Mouse (Mus musculus) hindbrain, embryonic 16.5 days (tissue): ENCODE data around the gene Iffo1. TPM values are rescaled to one million over a fixed set of nuclear protein-coding genes. Genes with fewer than 3 reads are reported as not detected.
A peak's percentile ranks its signal among the peaks of the same experiment; 100 is the strongest.

Source experiments
- ATAC-seq: fragments of 200-750 bp; cut with Nextera tagmentation; 2 replicates; pipeline ENCODE4 v1.8.0; 2017; ENCODE audit warnings: moderate TSS enrichment, moderate library complexity
- H3K27ac ChIP-seq: fragments of 300-500 bp; sonication (generic); 2 replicates; pipeline ENCODE4 v1.5.1; 2014; ENCODE audit warnings: low read depth, mild to moderate bottlenecking, control low read depth, low read length, moderate library complexity
- H3K27me3 ChIP-seq: fragments of 300-500 bp; sonication (generic); replicated peaks from 2 replicates; pipeline ENCODE4 v1.6.1; 2014; ENCODE audit warnings: low read length; ENCODE audit not compliant: control insufficient read depth, insufficient read depth
- H3K36me3 ChIP-seq: fragments of 300-500 bp; sonication (generic); 2 replicates; pipeline ENCODE4 v1.6.1; 2014; ENCODE audit warnings: mild to moderate bottlenecking, low read length, moderate library complexity, mixed read lengths; ENCODE audit not compliant: control insufficient read depth, insufficient read depth
- H3K4me1 ChIP-seq: fragments of 300-500 bp; sonication (generic); 2 replicates; pipeline ENCODE4 v1.6.1; 2014; ENCODE audit warnings: low read depth, low read length; ENCODE audit not compliant: control insufficient read depth, insufficient read depth
- H3K4me2 ChIP-seq: fragments of 300-500 bp; sonication (generic); 2 replicates; pipeline ENCODE4 v1.6.1; 2014; ENCODE audit warnings: mild to moderate bottlenecking, low read length, control low read depth, moderate library complexity
- H3K4me3 ChIP-seq: fragments of 300-500 bp; sonication (generic); 2 replicates; pipeline ENCODE4 v1.5.1; 2014; ENCODE audit warnings: mild to moderate bottlenecking, low read length, control low read depth, moderate library complexity
- H3K9ac ChIP-seq: fragments of 300-500 bp; sonication (generic); 2 replicates; pipeline ENCODE4 v1.6.1; 2014; ENCODE audit warnings: low read depth, mild to moderate bottlenecking, control low read depth, low read length, moderate library complexity
- H3K9me3 ChIP-seq: fragments of 300-500 bp; sonication (generic); 2 replicates; pipeline ENCODE4 v1.6.1; 2014; ENCODE audit warnings: mild to moderate bottlenecking, low read length, moderate library complexity; ENCODE audit not compliant: control insufficient read depth
- WGBS: fragments of 180-500 bp; shearing (Covaris S2); extraction: QIAGEN DNeasy Blood & Tissue Kit; methylation state at CpG from one replicate; pipeline ENCODE4 v1.1.7; 2014; 5-methylcytosine and 5-hydroxymethylcytosine counted together
- polyA plus RNA-seq: library from polyadenylated mRNA; unstranded; fragments of >200 nt; fragmentation: Nextera tagmentation; extraction: Ambion mirVana; gene quantifications from 2 replicates; pipeline ENCODE4 v1.2.1, GENCODE M21; 2015

Iffo1 gene
- polyA plus RNA-seq, 1 experiment from 2014 or later, result 20.3 TPM

DNA sequence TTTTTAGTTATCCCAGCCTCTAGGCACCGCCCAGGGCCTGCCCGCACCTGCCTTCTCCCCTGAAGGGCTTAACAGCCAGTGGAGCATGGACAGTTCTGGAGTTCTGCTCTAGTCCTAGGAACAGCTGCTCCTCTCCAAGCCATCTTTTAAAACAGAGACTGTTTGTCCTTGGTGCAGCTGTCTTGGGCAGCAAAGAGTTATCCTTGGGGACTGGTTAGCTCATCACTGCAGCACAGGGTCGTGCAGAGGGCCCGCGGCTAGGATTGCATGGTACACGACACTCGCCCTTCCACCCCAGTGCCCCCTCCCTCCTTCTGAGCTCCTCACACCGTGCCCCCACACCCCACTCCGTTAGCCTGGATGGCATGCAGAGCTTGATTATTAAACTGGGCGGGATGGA, 2.3 kb downstream of the Iffo1 start:
- peak overlapping the region; percentile 41; the same call in 1 of the 2 replicates for H3K27ac ChIP-seq
- WGBS, result 35% methylated on average over 10 of the region's 10 CpGs
- ATAC-seq, result no peak
- peak overlapping the region; percentile 81 for H3K9ac ChIP-seq
- H3K9me3 ChIP-seq, result no peaks in the 10 kb centered on the region
- peaks cover 44% of the 10 kb centered on the region for H3K4me1 ChIP-seq
- peak overlapping the region; percentile 79 for H3K4me3 ChIP-seq
- H3K36me3 ChIP-seq, result peaks cover 9% of the 10 kb centered on the region
- H3K4me2 ChIP-seq, result peak overlapping the region; percentile 80
- no peaks in the 10 kb centered on the region for H3K27me3 ChIP-seq

- H3K4me3 ChIP-seq, result no peak overlapping the region
- peak overlapping the region; percentile 38 for H3K9ac ChIP-seq
- H3K27ac ChIP-seq, result peak overlapping the region; percentile 61
- peaks cover 12% of the 10 kb centered on the region for H3K36me3 ChIP-seq
- no peaks in the 10 kb centered on the region for H3K27me3 ChIP-seq
- H3K4me2 ChIP-seq, result peak overlapping the region; percentile 31
- no peaks in the 10 kb centered on the region for H3K9me3 ChIP-seq
- no peak for ATAC-seq
- 69% methylated on average over 16 of the region's 18 CpGs for WGBS
- H3K4me1 ChIP-seq, result peaks cover 44% of the 10 kb centered on the region
Measured at GRCm38 (mm10) chr6:125148251-125148925, 3.3 kb downstream of the Iffo1 start.

DNA sequence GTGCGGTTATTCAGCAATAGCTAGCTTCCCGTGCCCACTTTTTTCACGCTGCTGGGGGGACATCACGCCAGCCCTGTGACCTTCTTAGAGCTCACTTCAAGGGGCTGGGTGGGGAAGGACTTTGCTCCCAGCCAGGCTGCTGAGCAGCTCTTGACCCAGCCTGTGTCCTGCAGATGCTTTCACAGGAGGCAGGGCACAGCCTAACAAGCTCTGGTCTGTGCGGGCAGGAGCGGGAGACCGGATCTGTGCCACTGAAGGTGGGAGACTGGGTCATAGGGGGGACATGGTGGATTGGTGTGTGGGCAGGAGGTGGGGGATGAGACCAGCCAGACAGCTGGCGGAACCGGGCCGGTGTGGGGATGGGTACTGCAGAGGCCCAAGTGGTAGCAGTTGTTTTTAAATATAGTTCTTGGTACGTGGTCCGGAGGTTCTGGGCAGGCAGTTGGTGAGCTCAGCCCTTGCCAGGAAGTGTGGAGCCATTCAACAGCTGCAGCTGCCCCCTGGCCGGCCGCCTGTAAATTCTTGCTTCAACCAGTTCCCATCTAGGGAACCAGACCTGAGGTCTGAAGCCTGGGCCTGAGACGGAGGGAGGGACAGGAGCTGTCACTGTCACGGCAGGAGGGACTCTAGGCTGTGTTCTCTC, 4.0 kb downstream of the Iffo1 start:
- no peaks in the 10 kb centered on the region for H3K27me3 ChIP-seq
- H3K4me3 ChIP-seq, result no peak overlapping the region
- H3K9ac ChIP-seq, result peak overlapping the region; percentile 35
- 64% methylated on average over 16 of the region's 16 CpGs for WGBS
- H3K36me3 ChIP-seq, result peaks cover 19% of the 10 kb centered on the region
- H3K4me2 ChIP-seq, result no peak overlapping the region
- H3K27ac ChIP-seq, result peak overlapping the region; percentile 61
- no peaks in the 10 kb centered on the region for H3K9me3 ChIP-seq
- H3K4me1 ChIP-seq, result peaks cover 44% of the 10 kb centered on the region
- no peak for ATAC-seq

DNA sequence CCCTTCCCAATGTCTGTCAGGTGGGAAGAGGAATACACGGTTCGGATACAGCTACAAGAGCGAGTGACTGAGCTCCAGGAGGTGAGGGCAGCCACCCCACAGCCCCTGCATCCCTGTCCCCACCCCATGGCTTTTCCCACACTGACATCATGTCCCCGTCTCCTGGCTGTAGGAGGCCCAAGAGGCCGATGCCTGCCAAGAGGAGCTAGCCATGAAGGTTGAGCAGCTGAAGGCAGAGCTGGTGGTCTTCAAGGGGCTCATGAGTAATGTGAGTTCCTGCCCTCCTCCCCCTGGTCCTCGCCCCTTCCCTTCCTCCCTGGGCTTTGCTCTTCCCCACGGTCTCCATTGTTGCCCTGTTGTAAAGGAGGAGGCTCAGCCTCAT, 4.5 kb downstream of the Iffo1 start:
- Histone ChIP-seq H3K27ac (peak overlapping the region; percentile 46), H3K27me3 (no peaks in the 10 kb centered on the region), H3K9ac (peak overlapping the region; percentile 17; the same call in 1 of the 2 replicates), H3K4me1 (peaks cover 42% of the 10 kb centered on the region), H3K4me2 (no peak overlapping the region), H3K4me3 (no peak overlapping the region), H3K9me3 (no peaks in the 10 kb centered on the region), H3K36me3 (peaks cover 20% of the 10 kb centered on the region)
- no peak for ATAC-seq
- 50% methylated on average over 5 of the region's 7 CpGs for whole genome bisulfite sequencing

DNA sequence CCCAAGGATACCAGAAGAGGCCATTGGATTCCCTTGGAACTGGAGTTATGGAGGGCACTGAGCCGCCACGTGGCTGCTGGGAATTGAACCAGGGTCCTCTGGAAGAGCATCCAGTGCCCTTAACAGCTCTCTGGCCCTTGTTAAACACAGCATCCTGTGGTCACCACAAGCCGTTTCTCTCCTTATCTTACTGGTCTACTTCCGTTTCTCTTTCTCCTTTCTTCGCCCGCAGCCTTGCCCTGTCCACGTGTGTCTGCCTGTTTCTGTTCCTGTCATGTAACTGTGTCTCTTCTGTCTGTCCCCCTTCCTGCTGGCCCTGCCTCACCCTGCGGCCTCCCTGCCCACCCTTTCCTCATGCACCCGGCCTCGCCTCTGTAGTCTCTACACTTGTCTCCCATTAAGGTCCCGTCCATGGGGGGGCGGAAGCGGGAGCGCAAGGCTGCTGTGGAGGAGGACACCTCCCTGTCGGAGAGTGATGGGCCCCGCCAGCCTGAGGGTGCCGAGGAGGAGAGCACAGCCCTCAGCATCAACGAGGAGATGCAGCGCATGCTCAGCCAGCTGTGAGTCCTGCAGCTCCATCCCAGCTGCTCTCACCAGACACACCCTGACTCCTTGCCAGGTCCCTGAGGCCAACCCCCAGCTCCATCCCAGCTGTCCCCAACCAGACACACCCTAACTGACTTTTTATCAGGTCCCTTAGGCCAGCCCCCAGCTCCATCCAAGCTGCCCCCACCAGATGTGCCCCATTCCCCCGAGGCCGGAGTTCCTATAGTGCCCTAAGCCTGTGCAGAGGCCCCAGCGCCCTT, 7.4 kb downstream of the Iffo1 start:
- peaks cover 22% of the 10 kb centered on the region for H3K36me3 ChIP-seq
- no peak overlapping the region for H3K27ac ChIP-seq
- no peaks in the 10 kb centered on the region for H3K27me3 ChIP-seq
- no peak overlapping the region for H3K4me2 ChIP-seq
- no peak overlapping the region for H3K9ac ChIP-seq
- H3K4me1 ChIP-seq, result peaks cover 27% of the 10 kb centered on the region
- no peak for ATAC-seq
- 81% methylated on average over 22 of the region's 22 CpGs for WGBS
- H3K9me3 ChIP-seq, result no peaks in the 10 kb centered on the region
- no peak overlapping the region for H3K4me3 ChIP-seq

- Histone ChIP-seq H3K36me3 (peaks cover 25% of the 10 kb centered on the region), H3K27me3 (no peaks in the 10 kb centered on the region), H3K27ac (no peak overlapping the region), H3K4me3 (no peak overlapping the region), H3K4me2 (no peak overlapping the region), H3K9me3 (no peaks in the 10 kb centered on the region), H3K4me1 (peaks cover 22% of the 10 kb centered on the region), H3K9ac (no peak overlapping the region)
- WGBS, result 85% methylated on average over 5 of the region's 5 CpGs
- ATAC-seq, result no peak
Measured at GRCm38 (mm10) chr6:125153018-125153389, 8.0 kb downstream of the Iffo1 start.

GRCm38 (mm10) chr6:125153682-125154081, 8.6 kb downstream of the Iffo1 start:
- H3K9me3 ChIP-seq, result no peaks in the 10 kb centered on the region
- H3K27ac ChIP-seq, result no peak overlapping the region
- 90% methylated on average over 4 of the region's 4 CpGs for WGBS
- peaks cover 15% of the 10 kb centered on the region for H3K4me1 ChIP-seq
- no peaks in the 10 kb centered on the region for H3K27me3 ChIP-seq
- no peak overlapping the region for H3K4me3 ChIP-seq
- peaks cover 25% of the 10 kb centered on the region for H3K36me3 ChIP-seq
- H3K9ac ChIP-seq, result no peak overlapping the region
- H3K4me2 ChIP-seq, result no peak overlapping the region
- no peak for ATAC-seq

DNA sequence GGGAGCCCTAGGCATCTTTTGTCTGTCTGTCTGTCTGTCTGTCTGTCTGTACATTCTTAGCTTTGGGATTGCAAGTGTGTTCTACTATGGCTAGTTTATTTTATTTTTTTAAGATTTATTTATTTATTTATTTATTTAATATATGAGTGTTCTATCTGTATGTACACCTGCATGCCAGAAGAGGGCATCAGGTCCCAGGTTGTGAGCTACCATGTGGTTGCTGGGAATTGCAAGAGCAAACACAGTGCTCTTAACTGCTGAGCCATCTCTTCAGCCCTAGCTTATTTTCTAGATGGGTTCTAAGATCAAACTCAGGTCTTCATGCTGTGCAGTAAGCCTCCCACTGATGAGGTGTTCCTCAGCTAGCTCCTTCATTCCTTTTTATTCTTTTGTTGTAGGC, 9.5 kb downstream of the Iffo1 start:
- no peak overlapping the region for H3K9ac ChIP-seq
- no peak overlapping the region for H3K27ac ChIP-seq
- no peak overlapping the region for H3K4me2 ChIP-seq
- no peaks in the 10 kb centered on the region for H3K9me3 ChIP-seq
- no peak for ATAC-seq
- no peak overlapping the region for H3K4me3 ChIP-seq
- no peaks in the 10 kb centered on the region for H3K27me3 ChIP-seq
- H3K4me1 ChIP-seq, result peaks cover 6% of the 10 kb centered on the region; the same call in 1 of the 2 replicates
- H3K36me3 ChIP-seq, result peaks cover 27% of the 10 kb centered on the region

DNA sequence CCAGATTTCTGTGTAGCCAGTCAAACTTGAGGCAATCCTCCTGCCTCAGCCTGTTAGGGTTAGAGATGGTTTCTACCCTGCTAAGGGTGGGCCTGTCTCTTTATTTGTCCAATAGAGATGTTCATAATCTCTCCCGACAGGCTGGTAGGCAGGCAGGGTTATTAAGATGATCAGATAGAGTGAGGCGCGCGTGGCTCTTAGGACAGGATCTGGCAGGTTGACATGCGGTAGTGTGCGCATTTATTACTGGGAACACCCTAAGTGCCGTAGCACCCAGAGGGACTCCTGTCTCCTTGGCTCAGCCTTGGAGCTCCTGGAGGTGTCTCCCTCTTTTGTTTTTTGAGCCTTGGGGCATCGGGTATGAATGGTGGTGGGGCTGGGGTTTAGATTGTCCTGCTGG, 10.2 kb downstream of the Iffo1 start:
- H3K9me3 ChIP-seq, result no peaks in the 10 kb centered on the region
- no peak overlapping the region for H3K9ac ChIP-seq
- peaks cover 27% of the 10 kb centered on the region for H3K36me3 ChIP-seq
- 86% methylated on average over 8 of the region's 8 CpGs for WGBS
- H3K4me2 ChIP-seq, result no peak overlapping the region
- H3K27ac ChIP-seq, result no peak overlapping the region
- no peaks in the 10 kb centered on the region for H3K27me3 ChIP-seq
- no peak for ATAC-seq
- H3K4me3 ChIP-seq, result no peak overlapping the region
- H3K4me1 ChIP-seq, result peaks cover 3% of the 10 kb centered on the region; the same call in 1 of the 2 replicates
